Mouse (Mus musculus) small intestine, adult 2 months (tissue): ENCODE data around the gene Med17.

Source experiments
- CTCF ChIP-seq: fragments of 200-500 bp; IDR thresholded peaks from 2 replicates; pipeline ENCODE4 v1.5.1; 2012; ENCODE audit warnings: low read depth, mild to moderate bottlenecking, control low read depth, inconsistent platforms, low read length, moderate library complexity, mixed read lengths; ENCODE audit not compliant: insufficient replicate concordance, insufficient read length; ENCODE audit errors: extremely low read depth
- POLR2A ChIP-seq: fragments of 200-500 bp; IDR thresholded peaks from 2 replicates; pipeline ENCODE4 v1.6.1; 2012; ENCODE audit warnings: low read depth, mild to moderate bottlenecking, control low read depth, inconsistent platforms, low read length, moderate library complexity

DNA sequence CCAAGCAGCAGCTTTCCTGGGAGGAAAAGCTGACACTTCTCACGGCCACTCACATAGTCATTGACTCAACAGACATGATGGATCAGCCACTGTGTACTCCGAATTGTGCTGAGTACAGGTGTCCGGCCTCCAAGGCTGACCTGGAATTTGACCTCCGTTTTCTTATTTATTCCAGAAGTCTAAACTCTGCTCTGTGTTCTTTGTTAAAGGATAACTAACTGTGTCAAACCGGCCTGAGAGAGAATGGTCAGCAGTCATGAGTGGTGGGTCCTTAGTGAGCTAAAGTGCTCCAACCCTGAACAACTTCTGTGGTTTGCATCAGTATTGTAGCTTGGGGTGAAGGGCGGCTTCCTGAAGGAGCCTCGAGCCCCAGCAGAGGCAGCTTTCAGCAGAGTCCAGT is 27.5 kb downstream of the Med17 start:
- TF ChIP-seq CTCF (no peak), POLR2A (no peak)
